Mouse (Mus musculus): ENCODE measurements around the gene Parm1. TPM values are rescaled to one million over a fixed set of nuclear protein-coding genes. Genes with fewer than 3 reads are reported as not detected.

Gene Parm1
- polyA plus RNA-seq, 1 experiment: 13.8 TPM

- H3K4me3 ChIP-seq (ENCODE audit: control insufficient read depth, insufficient read depth, low read length): no peak overlapping the region
- H3K27me3 ChIP-seq (ENCODE audit: control insufficient read depth, insufficient read depth, low read length): no peaks in the 10 kb centered on the region
- no peak for TF ChIP-seq CTCF (IDR thresholded peaks at IDR 0.05; ENCODE audit: borderline replicate concordance, control insufficient read depth, extremely low read depth, insufficient read depth, low read length, poor library complexity)
- TF ChIP-seq POLR2A (IDR thresholded peaks at IDR 0.05; ENCODE audit: control insufficient read depth, extremely low read depth, insufficient read depth, low read length, poor library complexity): no peak
These were observed 137.8 kb downstream of the Parm1 start for GRCm38 (mm10) chr5:91655263-91655662.

DNA sequence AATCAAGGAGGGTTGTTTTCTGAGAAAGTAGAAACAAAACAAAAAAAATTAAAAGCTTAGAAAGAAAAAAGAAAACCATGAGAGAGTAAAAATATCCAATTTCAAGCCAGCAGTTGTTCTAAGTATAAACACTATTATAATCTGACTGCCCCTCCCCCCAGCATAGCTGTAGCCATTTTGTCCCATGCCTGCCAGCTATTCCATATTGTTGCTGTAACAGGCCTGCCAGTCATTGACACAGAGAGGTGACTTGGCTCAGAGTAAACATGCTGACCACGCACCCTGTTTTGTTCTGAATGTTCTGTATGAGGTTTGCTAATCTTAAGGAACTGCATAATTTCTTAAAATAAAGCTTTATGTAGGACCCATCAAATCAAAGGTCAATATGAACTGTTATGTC, 145.3 kb downstream of the Parm1 start:
- no peak for TF ChIP-seq POLR2A (IDR thresholded peaks at IDR 0.05; ENCODE audit: control insufficient read depth, extremely low read depth, insufficient read depth, low read length, poor library complexity)
- no peak for TF ChIP-seq CTCF (IDR thresholded peaks at IDR 0.05; ENCODE audit: borderline replicate concordance, control insufficient read depth, extremely low read depth, insufficient read depth, low read length, poor library complexity)
- Histone ChIP-seq H3K27me3 (ENCODE audit: control insufficient read depth, insufficient read depth, low read length) (no peaks in the 10 kb centered on the region), H3K4me1 (replicated peaks; ENCODE audit: control insufficient read depth, insufficient read depth, low read length) (no peaks in the 10 kb centered on the region), H3K4me3 (ENCODE audit: control insufficient read depth, insufficient read depth, low read length) (no peak overlapping the region), H3K27ac (ENCODE audit: control insufficient read depth, insufficient read depth, low read length) (no peak overlapping the region), H3K36me3 (ENCODE audit: control insufficient read depth, insufficient read depth, low read length) (no peaks in the 10 kb centered on the region)
- DNase-seq: no peak
- WGBS: 92% methylated on average over 1 of the region's 1 CpGs

More at GRCm38 (mm10) chr5:91655263-91655662, 137.8 kb downstream of the Parm1 start:
- H3K36me3 ChIP-seq (ENCODE audit: control insufficient read depth, insufficient read depth, low read length): no peaks in the 10 kb centered on the region
- DNase-seq: no peak
- 93% methylated on average over 3 of the region's 3 CpGs for WGBS
- H3K4me1 ChIP-seq (replicated peaks; ENCODE audit: control insufficient read depth, insufficient read depth, low read length): no peaks in the 10 kb centered on the region
- H3K27ac ChIP-seq (ENCODE audit: control insufficient read depth, insufficient read depth, low read length): no peak overlapping the region

DNA sequence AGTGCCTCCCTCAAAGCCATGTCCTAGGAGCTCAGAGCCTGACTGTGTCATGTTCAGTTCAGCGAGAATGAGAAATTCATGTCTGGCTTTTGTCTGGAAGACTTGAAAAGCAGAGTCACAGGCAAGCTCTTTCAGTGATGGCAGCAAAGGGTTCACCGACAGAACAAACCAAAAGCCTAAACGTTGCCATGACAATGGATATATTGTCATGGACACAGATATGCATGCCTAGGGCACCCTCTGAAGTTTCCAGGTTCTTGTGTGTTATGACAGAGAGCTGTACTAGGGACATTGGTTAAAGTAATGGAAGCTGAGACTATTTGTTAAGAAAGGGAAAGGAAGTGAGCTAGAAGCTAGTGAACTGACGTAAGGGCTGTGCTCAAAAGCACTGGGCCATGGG, 149.7 kb downstream of the Parm1 start:
- DNase-seq: no peak
- Histone ChIP-seq H3K27me3 (ENCODE audit: control insufficient read depth, insufficient read depth, low read length) (no peaks in the 10 kb centered on the region), H3K36me3 (ENCODE audit: control insufficient read depth, insufficient read depth, low read length) (no peaks in the 10 kb centered on the region), H3K27ac (ENCODE audit: control insufficient read depth, insufficient read depth, low read length) (no peak overlapping the region), H3K4me3 (ENCODE audit: control insufficient read depth, insufficient read depth, low read length) (no peak overlapping the region), H3K4me1 (replicated peaks; ENCODE audit: control insufficient read depth, insufficient read depth, low read length) (no peaks in the 10 kb centered on the region)
- 95% methylated on average over 4 of the region's 4 CpGs for WGBS
- TF ChIP-seq POLR2A (IDR thresholded peaks at IDR 0.05; ENCODE audit: control insufficient read depth, extremely low read depth, insufficient read depth, low read length, poor library complexity): no peak
- TF ChIP-seq CTCF (IDR thresholded peaks at IDR 0.05; ENCODE audit: borderline replicate concordance, control insufficient read depth, extremely low read depth, insufficient read depth, low read length, poor library complexity): no peak

- TF ChIP-seq CTCF (IDR thresholded peaks at IDR 0.05; ENCODE audit: borderline replicate concordance, control insufficient read depth, extremely low read depth, insufficient read depth, low read length, poor library complexity) (no peak), POLR2A (IDR thresholded peaks at IDR 0.05; ENCODE audit: control insufficient read depth, extremely low read depth, insufficient read depth, low read length, poor library complexity) (no peak)
- Histone ChIP-seq H3K36me3 (ENCODE audit: control insufficient read depth, insufficient read depth, low read length) (no peaks in the 10 kb centered on the region), H3K4me1 (replicated peaks; ENCODE audit: control insufficient read depth, insufficient read depth, low read length) (no peaks in the 10 kb centered on the region), H3K4me3 (ENCODE audit: control insufficient read depth, insufficient read depth, low read length) (no peak overlapping the region), H3K27me3 (ENCODE audit: control insufficient read depth, insufficient read depth, low read length) (no peaks in the 10 kb centered on the region), H3K27ac (ENCODE audit: control insufficient read depth, insufficient read depth, low read length) (no peak overlapping the region)
- WGBS: 97% methylated on average over 4 of the region's 4 CpGs
- DNase-seq: no peak
These were observed 151.8 kb downstream of the Parm1 start for GRCm38 (mm10) chr5:91669235-91669634.

Other genes with a start within 250 kb of the Parm1 start
- gene Btc, start 114.6 kb upstream of the Parm1 start, polyA plus RNA-seq (2012; rRNA removed): 0.13 and 0.34 TPM in 2 replicates

All from thymus, adult 2 months (tissue).